Mouse (Mus musculus) lung, adult 2 months (tissue): ENCODE data around the gene Lrtm2.

Source experiments
- CTCF ChIP-seq: fragments of 200-500 bp; IDR thresholded peaks from 2 replicates; pipeline ENCODE4 v1.5.1; 2011; ENCODE audit warnings: mild to moderate bottlenecking, low read length, control low read depth; ENCODE audit not compliant: insufficient read depth
- POLR2A ChIP-seq: fragments of 200-500 bp; IDR thresholded peaks from 2 replicates; pipeline ENCODE4 v1.6.1; 2011; ENCODE audit warnings: low read depth, mild to moderate bottlenecking, control low read depth, low read length, borderline replicate concordance; ENCODE audit errors: extremely low read depth

- TF ChIP-seq POLR2A: no peak
- TF ChIP-seq CTCF: no peak
These were observed 3.3 kb upstream of the Lrtm2 start for GRCm38 (mm10) chr6:119333831-119334230.
